Mouse (Mus musculus): ENCODE measurements around the gene Olfr365. TPM values are rescaled to one million over a fixed set of nuclear protein-coding genes. Genes with fewer than 3 reads are reported as not detected.

Olfr365 gene
- total RNA-seq (2014; fragmentation: Nextera tagmentation) = not detected in 2 replicates
- total RNA-seq (2017) = not detected in 2 replicates

- ATAC-seq (replicated peaks; ENCODE audit: low FRiP score, low TSS enrichment, poor library complexity, severe bottlenecking) = no peak
Measured at GRCm38 (mm10) chr2:37187898-37188297, at the start of gene Olfr365. Gene Olfr365, plus strand, starts transcription at chr2:37188198.

GRCm38 (mm10) chr2:37139022-37139421, 49.0 kb upstream of the Olfr365 start, which contains the start of gene Olfr364-ps1:
Gene Olfr364-ps1, plus strand, starts transcription at chr2:37139322.
- no peak for ATAC-seq (replicated peaks; ENCODE audit: low FRiP score, low TSS enrichment, poor library complexity, severe bottlenecking)

- ATAC-seq (replicated peaks; ENCODE audit: low FRiP score, low TSS enrichment, poor library complexity, severe bottlenecking) = no peak
Measured at GRCm38 (mm10) chr2:37211274-37211673, 23.3 kb downstream of the Olfr365 start, which contains the start of gene Olfr366. Gene Olfr366, plus strand, starts transcription at chr2:37211574.

Other genes starting within 250 kb of the Olfr365 start
- not detected in 2 replicates for gene Olfr357, start 194.4 kb upstream of the Olfr365 start, total RNA-seq (2014; fragmentation: Nextera tagmentation)
- not detected in 2 replicates for gene Olfr357, start 194.4 kb upstream of the Olfr365 start, total RNA-seq (2017)
- not detected in 2 replicates for gene Olfr358, start 178.9 kb upstream of the Olfr365 start, total RNA-seq (2014; fragmentation: Nextera tagmentation)
- not detected in 2 replicates for gene Olfr358, start 178.9 kb upstream of the Olfr365 start, total RNA-seq (2017)
- not detected in 2 replicates for gene Olfr360, start 122.5 kb upstream of the Olfr365 start, total RNA-seq (2014; fragmentation: Nextera tagmentation)
- not detected in 2 replicates for gene Olfr360, start 122.5 kb upstream of the Olfr365 start, total RNA-seq (2017)
- not detected in 2 replicates for gene Olfr361, start 98.9 kb upstream of the Olfr365 start, total RNA-seq (2014; fragmentation: Nextera tagmentation)
- gene Olfr361, start 98.9 kb upstream of the Olfr365 start, total RNA-seq (2017) = not detected in 2 replicates
- not detected in 2 replicates for gene Olfr362, start 70.3 kb upstream of the Olfr365 start, total RNA-seq (2014; fragmentation: Nextera tagmentation)
- not detected in 2 replicates for gene Olfr362, start 70.3 kb upstream of the Olfr365 start, total RNA-seq (2017)
- not detected in 2 replicates for gene Olfr364-ps1, start 48.9 kb upstream of the Olfr365 start, total RNA-seq (2014; fragmentation: Nextera tagmentation)
- gene Olfr364-ps1, start 48.9 kb upstream of the Olfr365 start, total RNA-seq (2017) = not detected in 2 replicates
- gene Olfr366, start 23.4 kb downstream of the Olfr365 start, total RNA-seq (2014; fragmentation: Nextera tagmentation) = not detected in 2 replicates
- gene Olfr366, start 23.4 kb downstream of the Olfr365 start, total RNA-seq (2017) = not detected in 2 replicates
- gene Olfr368, start 138.3 kb downstream of the Olfr365 start, total RNA-seq (2014; fragmentation: Nextera tagmentation) = not detected in 2 replicates
- not detected in 2 replicates for gene Olfr368, start 138.3 kb downstream of the Olfr365 start, total RNA-seq (2017)
- gene Pdcl, start 171.1 kb downstream of the Olfr365 start, total RNA-seq (2014; fragmentation: Nextera tagmentation) = 13.3 and 15.0 TPM in 2 replicates
- gene Pdcl, start 171.1 kb downstream of the Olfr365 start, total RNA-seq (2017) = 104 and 106 TPM in 2 replicates
- 37.6 and 40.7 TPM in 2 replicates for gene Rc3h2, start 234.7 kb downstream of the Olfr365 start, total RNA-seq (2014; fragmentation: Nextera tagmentation)
- 23.6 and 33.5 TPM in 2 replicates for gene Rc3h2, start 234.7 kb downstream of the Olfr365 start, total RNA-seq (2017)

All from megakaryocyte-erythroid progenitor cell, adult 5-6 weeks (primary cell).